Mouse (Mus musculus) heart, postnatal 0 days (tissue): Measurements from ENCODE around the gene Fam107a. TPM values are rescaled to one million over a fixed set of nuclear protein-coding genes. Genes with fewer than 3 reads are reported as not detected.

Experiments
- ATAC-seq: fragments of 200-750 bp; cut with Nextera tagmentation; 2 replicates; pipeline ENCODE4 v1.8.0; 2017; ENCODE audit warnings: low read depth, moderate number of reproducible peaks, moderate library complexity; ENCODE audit not compliant: insufficient read depth
- DNase-seq: peaks from one replicate; pipeline ENCODE4 v3.0.0-alpha.2; 2016; ENCODE audit warnings: low spot score
- H3K27ac ChIP-seq: fragments of 300-500 bp; sonication (generic); 2 replicates; pipeline ENCODE4 v1.5.1; 2014; ENCODE audit warnings: low read depth, mild to moderate bottlenecking
- H3K27me3 ChIP-seq: fragments of 300-500 bp; sonication (generic); 2 replicates; pipeline ENCODE4 v1.6.1; 2014; ENCODE audit warnings: low read length, mixed read lengths; ENCODE audit not compliant: control insufficient read depth, insufficient read depth
- H3K36me3 ChIP-seq: fragments of 300-500 bp; sonication (generic); replicated peaks from 2 replicates; pipeline ENCODE4 v1.6.1; 2014; ENCODE audit warnings: low read length, mixed read lengths; ENCODE audit not compliant: control insufficient read depth, insufficient read depth
- H3K4me1 ChIP-seq: fragments of 300-500 bp; sonication (generic); 2 replicates; pipeline ENCODE4 v1.6.1; 2014; ENCODE audit warnings: antibody characterized with exemption; ENCODE audit not compliant: control insufficient read depth, insufficient read depth
- H3K4me2 ChIP-seq: fragments of 300-500 bp; sonication (generic); 2 replicates; pipeline ENCODE4 v1.6.1; 2014; ENCODE audit warnings: low read depth, mild to moderate bottlenecking, low read length, moderate library complexity
- H3K4me3 ChIP-seq: fragments of 300-500 bp; sonication (generic); 2 replicates; pipeline ENCODE4 v1.5.1; 2014; ENCODE audit warnings: low read depth, low read length
- H3K9ac ChIP-seq: fragments of 300-500 bp; sonication (generic); replicated peaks from 2 replicates; pipeline ENCODE4 v1.6.1; 2014; ENCODE audit warnings: low read depth, low read length, mixed read lengths
- H3K9me3 ChIP-seq: fragments of 300-500 bp; sonication (generic); replicated peaks from 2 replicates; pipeline ENCODE4 v1.6.1; 2016; ENCODE audit warnings: low read length; ENCODE audit not compliant: control insufficient read depth
- CTCF ChIP-seq: IDR thresholded peaks from 2 replicates; pipeline ENCODE4 v1.5.1; 2016; ENCODE audit warnings: antibody characterized with exemption, control low read depth, low read depth
- EP300 ChIP-seq: IDR thresholded peaks from 2 replicates; pipeline ENCODE4 v1.6.1; 2016; ENCODE audit warnings: antibody characterized with exemption, low read depth
- WGBS: fragments of 180-500 bp; shearing (Covaris S2); extraction: QIAGEN DNeasy Blood & Tissue Kit; methylation state at CpG from one replicate; pipeline ENCODE4 v1.1.7; 2014; 5-methylcytosine and 5-hydroxymethylcytosine counted together
- polyA plus RNA-seq: library from polyadenylated mRNA; unstranded; fragments of >200 nt; fragmentation: Nextera tagmentation; extraction: Ambion mirVana; gene quantifications from 2 replicates; pipeline ENCODE4 v1.2.1, GENCODE M21; 2015
- total RNA-seq: library from RNA; depleted of rRNA; stranded (reverse); fragments of >200 nt; gene quantifications from 2 replicates; pipeline ENCODE4 v1.2.3, GENCODE M21; 2014; ENCODE audit warnings: low replicate concordance

Gene Fam107a
- total and polyA plus RNA-seq, 2 experiments from 2014 or later, result 0.26 to 3.2 TPM

GRCm38 (mm10) chr14:8258752-8259151, 59.1 kb downstream of the Fam107a start:
- no peak overlapping the region for H3K4me3 ChIP-seq
- TF ChIP-seq CTCF (no peak), EP300 (no peak)
- H3K9me3 ChIP-seq, result no peaks in the 10 kb centered on the region
- WGBS, result 59% methylated on average over 3 of the region's 3 CpGs
- no peak overlapping the region for H3K9ac ChIP-seq
- H3K36me3 ChIP-seq, result no peaks in the 10 kb centered on the region
- ATAC-seq, result no peak
- no peaks in the 10 kb centered on the region for H3K4me1 ChIP-seq
- H3K4me2 ChIP-seq, result no peak overlapping the region
- H3K27ac ChIP-seq, result no peak overlapping the region
- no peaks in the 10 kb centered on the region for H3K27me3 ChIP-seq
- no peak for DNase-seq

GRCm38 (mm10) chr14:8258335-8258627, 59.5 kb downstream of the Fam107a start:
- DNase-seq, result no peak
- Histone ChIP-seq H3K9ac (no peak overlapping the region), H3K36me3 (no peaks in the 10 kb centered on the region)

GRCm38 (mm10) chr14:8257521-8258334, 60.1 kb downstream of the Fam107a start:
- H3K4me2 ChIP-seq, result no peak overlapping the region
- no peak overlapping the region for H3K4me3 ChIP-seq
- H3K9me3 ChIP-seq, result no peaks in the 10 kb centered on the region
- no peaks in the 10 kb centered on the region for H3K4me1 ChIP-seq
- ATAC-seq (no peak), DNase-seq (no peak)
- TF ChIP-seq EP300 (no peak), CTCF (no peak)
- WGBS, result 41% methylated on average over 7 of the region's 7 CpGs
- no peaks in the 10 kb centered on the region for H3K27me3 ChIP-seq
- no peak overlapping the region for H3K27ac ChIP-seq
- H3K36me3 ChIP-seq, result no peaks in the 10 kb centered on the region
- H3K9ac ChIP-seq, result no peak overlapping the region

More at GRCm38 (mm10) chr14:8258335-8258627, 59.5 kb downstream of the Fam107a start:
- Histone ChIP-seq H3K9me3 (no peaks in the 10 kb centered on the region), H3K4me1 (no peaks in the 10 kb centered on the region), H3K27ac (no peak overlapping the region), H3K27me3 (no peaks in the 10 kb centered on the region), H3K4me2 (no peak overlapping the region), H3K4me3 (no peak overlapping the region)
- WGBS, result 31% methylated on average over 3 of the region's 3 CpGs
- no peak for ATAC-seq
- TF ChIP-seq CTCF (no peak), EP300 (no peak)

GRCm38 (mm10) chr14:8256881-8257280, 60.9 kb downstream of the Fam107a start:
- Histone ChIP-seq H3K9me3 (no peaks in the 10 kb centered on the region), H3K27me3 (no peaks in the 10 kb centered on the region), H3K36me3 (no peaks in the 10 kb centered on the region), H3K9ac (no peak overlapping the region), H3K4me1 (no peaks in the 10 kb centered on the region), H3K27ac (no peak overlapping the region), H3K4me3 (no peak overlapping the region), H3K4me2 (no peak overlapping the region)
- WGBS, result 62% methylated on average over 5 of the region's 5 CpGs
- ATAC-seq, result no peak
- no peak for TF ChIP-seq CTCF
- TF ChIP-seq EP300, result no peak
- no peak for DNase-seq

DNA sequence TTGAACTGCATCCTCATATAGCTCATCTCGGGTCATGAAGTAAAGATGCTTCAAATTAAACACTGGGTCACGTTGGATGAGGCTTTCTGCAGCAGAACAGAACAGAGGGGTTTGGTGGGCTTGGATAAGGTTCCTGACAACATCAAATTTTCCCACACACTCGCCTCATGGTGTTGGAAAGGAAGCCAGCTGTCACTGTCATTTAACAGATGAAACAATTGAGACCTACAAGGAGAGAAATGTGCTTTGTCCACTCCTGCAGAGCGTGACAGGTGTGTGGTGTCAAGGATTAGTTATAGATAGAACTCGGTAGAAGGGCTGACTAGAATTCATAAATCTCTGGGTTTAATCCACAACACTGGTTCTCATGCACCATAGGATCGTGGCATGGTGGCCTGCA, 61.8 kb downstream of the Fam107a start:
- H3K27ac ChIP-seq, result no peak overlapping the region
- DNase-seq, result no peak
- no peak overlapping the region for H3K9ac ChIP-seq
- H3K4me1 ChIP-seq, result no peaks in the 10 kb centered on the region
- no peaks in the 10 kb centered on the region for H3K27me3 ChIP-seq
- H3K4me2 ChIP-seq, result no peak overlapping the region
- ATAC-seq, result no peak
- no peaks in the 10 kb centered on the region for H3K9me3 ChIP-seq
- H3K4me3 ChIP-seq, result no peak overlapping the region
- 63% methylated on average over 6 of the region's 6 CpGs for WGBS
- H3K36me3 ChIP-seq, result no peaks in the 10 kb centered on the region
- TF ChIP-seq CTCF, result no peak
- TF ChIP-seq EP300, result no peak
